Mouse (Mus musculus): ENCODE measurements around the gene Osm.

DNA sequence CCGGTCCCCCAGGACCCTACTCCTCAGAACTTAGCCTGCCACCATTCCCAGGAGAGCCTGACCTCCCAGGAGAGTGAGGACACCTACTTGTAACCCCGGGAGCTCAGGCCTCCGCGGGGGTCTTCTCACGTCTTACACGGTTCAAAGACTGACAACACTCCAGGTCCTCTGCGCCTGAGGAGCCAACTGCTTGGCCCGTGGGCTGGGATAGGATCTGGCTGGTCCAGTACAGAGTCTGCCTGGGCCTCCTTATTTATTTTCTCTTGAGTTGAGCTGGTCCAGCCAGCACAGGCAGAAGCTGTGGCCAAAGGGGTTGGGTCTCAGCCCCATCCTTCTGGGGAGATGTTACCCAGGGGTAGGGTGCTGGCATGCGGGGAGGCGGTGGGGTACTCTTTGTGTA, 21.2 kb upstream of the Osm start:
- TF ChIP-seq CTCF (IDR thresholded peaks at IDR 0.05; ENCODE audit: control insufficient read depth, insufficient read depth, low read length) (no peak), POLR2A (IDR thresholded peaks at IDR 0.05; ENCODE audit: borderline replicate concordance, control insufficient read depth, low read depth, low read length) (no peak)
